Mouse (Mus musculus) myocyte (in vitro differentiated cells): Measurements from ENCODE around the gene Pin1rt1. TPM values are rescaled to one million over a fixed set of nuclear protein-coding genes. Genes with fewer than 3 reads are reported as not detected.

Source experiments
- H3K27me3 ChIP-seq: one replicate; pipeline ENCODE4 v1.6.1; 2011; ENCODE audit not compliant: control insufficient read depth, insufficient read depth, insufficient read length
- H3K36me3 ChIP-seq: one replicate; pipeline ENCODE4 v1.6.1; 2011; ENCODE audit not compliant: control insufficient read depth, insufficient read depth
- H3K4me2 ChIP-seq: one replicate; pipeline ENCODE4 v1.6.1; 2011; ENCODE audit warnings: low read depth, control low read depth
- H3K4me3 ChIP-seq: one replicate; pipeline ENCODE4 v1.5.1; 2011; ENCODE audit warnings: mild to moderate bottlenecking, control low read depth, moderate library complexity
- H3K79me2 ChIP-seq: one replicate; pipeline ENCODE4 v1.6.1; 2011; ENCODE audit not compliant: control insufficient read depth, insufficient read depth
- H3ac ChIP-seq: one replicate; pipeline ENCODE4 v1.6.1; 2011; ENCODE audit not compliant: control insufficient read depth, insufficient read length
- CEBPB ChIP-seq: IDR thresholded peaks from 2 replicates; pipeline ENCODE4 v1.6.1; 2011; ENCODE audit warnings: mild to moderate bottlenecking, moderate library complexity; ENCODE audit not compliant: poor library complexity, insufficient read depth, severe bottlenecking
- E2F4 ChIP-seq: IDR thresholded peaks from one replicate; pipeline ENCODE4 v1.6.1; 2011; ENCODE audit warnings: mild to moderate bottlenecking, control low read depth, moderate library complexity; ENCODE audit not compliant: insufficient read depth
- MAX ChIP-seq: IDR thresholded peaks from one replicate; pipeline ENCODE4 v1.6.1; 2011; ENCODE audit warnings: low read depth, mild to moderate bottlenecking, control low read depth
- MYOD1 ChIP-seq, 3 experiments: IDR thresholded peaks; one replicate each; pipeline ENCODE4 v1.6.1; 2011; ENCODE audit warnings: control low read depth in 2 of 3, low read depth in 2 of 3, mild to moderate bottlenecking in 2 of 3, moderate library complexity in 1 of 3; ENCODE audit not compliant: insufficient read length in 2 of 3, control insufficient read depth in 1 of 3
- MYOG ChIP-seq, 3 experiments: IDR thresholded peaks; one replicate each; pipeline ENCODE4 v1.6.1; 2011; ENCODE audit warnings: control low read depth in 2 of 3, low read depth in 2 of 3, mild to moderate bottlenecking in 2 of 3; ENCODE audit not compliant: insufficient read length in 2 of 3, control insufficient read depth in 1 of 3, insufficient read depth in 1 of 3
- POLR2A ChIP-seq: IDR thresholded peaks from one replicate; pipeline ENCODE4 v1.6.1; 2011; ENCODE audit warnings: low read depth, mild to moderate bottlenecking, control low read depth, moderate library complexity; ENCODE audit not compliant: insufficient read length
- POLR2AphosphoS2 ChIP-seq: IDR thresholded peaks from one replicate; pipeline ENCODE4 v1.6.1; 2011; ENCODE audit warnings: low read depth, control low read depth; ENCODE audit not compliant: insufficient read length
- REST ChIP-seq: IDR thresholded peaks from one replicate; pipeline ENCODE4 v1.6.1; 2011; ENCODE audit warnings: mild to moderate bottlenecking, control low read depth, moderate library complexity; ENCODE audit not compliant: insufficient read depth, insufficient read length
- SRF ChIP-seq: IDR thresholded peaks from one replicate; pipeline ENCODE4 v1.6.1; 2011; ENCODE audit warnings: low read depth; ENCODE audit not compliant: control insufficient read depth, insufficient read length
- TCF12 ChIP-seq: IDR thresholded peaks from one replicate; pipeline ENCODE4 v1.6.1; 2011; ENCODE audit warnings: mild to moderate bottlenecking, control low read depth; ENCODE audit not compliant: poor library complexity, insufficient read depth, severe bottlenecking
- TCF3 ChIP-seq: IDR thresholded peaks from one replicate; pipeline ENCODE4 v1.6.1; 2011; ENCODE audit warnings: low read depth, control low read depth; ENCODE audit not compliant: insufficient read length
- USF1 ChIP-seq: IDR thresholded peaks from one replicate; pipeline ENCODE4 v1.6.1; 2011; ENCODE audit warnings: low read depth, mild to moderate bottlenecking, control low read depth, moderate library complexity
- polyA plus RNA-seq: library from polyadenylated mRNA; unstranded; fragments of >200 nt; fragmentation: generic; extraction: Trizol; gene quantifications from one replicate; pipeline ENCODE4 v1.2.1, GENCODE M21; 2012; ENCODE audit warnings: missing spikeins

Gene Pin1rt1
- polyA plus RNA-seq, result not detected

- Histone ChIP-seq H3K36me3 (no peaks in the 10 kb centered on the region), H3ac (no peak within 1 kb of the TSS), H3K4me2 (no peak within 1 kb of the TSS), H3K27me3 (no peaks in the 10 kb centered on the region), H3K4me3 (no peak within 1 kb of the TSS), H3K79me2 (no peaks in the 10 kb centered on the region)
- no peak for TF ChIP-seq TCF12
- no peak for TF ChIP-seq POLR2AphosphoS2
- no peak for TF ChIP-seq MYOD1 (IDR thresholded peaks at IDR 0.05; ENCODE audit: control insufficient read depth in 1 of 3, insufficient read length in 2 of 3, low read depth in 2 of 3)
- TF ChIP-seq SRF, result no peak
- TF ChIP-seq USF1, result no peak
- TF ChIP-seq CEBPB, result no peak
- TF ChIP-seq TCF3, result no peak
- TF ChIP-seq E2F4, result no peak
- TF ChIP-seq MAX, result no peak
- no peak for TF ChIP-seq MYOG (IDR thresholded peaks at IDR 0.05; ENCODE audit: control insufficient read depth in 1 of 3, insufficient read depth in 1 of 3, insufficient read length in 2 of 3, low read depth in 2 of 3)
- no peak for TF ChIP-seq REST
- TF ChIP-seq POLR2A, result no peak
Observed at GRCm38 (mm10) chr2:104716279-104716678, at the start of gene Pin1rt1. Gene Pin1rt1, minus strand, starts transcription at chr2:104716379.

GRCm38 (mm10) chr2:104764018-104764417 is 47.8 kb upstream of the Pin1rt1 start:
- Histone ChIP-seq H3K4me2 (no peak overlapping the region), H3K27me3 (no peaks in the 10 kb centered on the region), H3K36me3 (peaks cover 7% of the 10 kb centered on the region), H3K4me3 (no peak overlapping the region), H3K79me2 (no peaks in the 10 kb centered on the region), H3ac (no peak overlapping the region)
- TF ChIP-seq CEBPB (no peak), E2F4 (no peak), MAX (no peak), MYOG (IDR thresholded peaks at IDR 0.05; ENCODE audit: control insufficient read depth in 1 of 3, insufficient read depth in 1 of 3, insufficient read length in 2 of 3, low read depth in 2 of 3) (no peak), USF1 (no peak)

- H3K36me3 ChIP-seq, result peaks cover 7% of the 10 kb centered on the region
- no peaks in the 10 kb centered on the region for H3K27me3 ChIP-seq
- peak overlapping the region; percentile 56 for H3K4me2 ChIP-seq
- no peak overlapping the region for H3K4me3 ChIP-seq
- H3ac ChIP-seq, result no peak overlapping the region
- TF ChIP-seq POLR2AphosphoS2 (no peak), SRF (no peak), MYOD1 (IDR thresholded peaks at IDR 0.05; ENCODE audit: control insufficient read depth in 1 of 3, insufficient read length in 2 of 3, low read depth in 2 of 3) (no peak), CEBPB (no peak), MYOG (IDR thresholded peaks at IDR 0.05; ENCODE audit: control insufficient read depth in 1 of 3, insufficient read depth in 1 of 3, insufficient read length in 2 of 3, low read depth in 2 of 3) (no peak)
- H3K79me2 ChIP-seq, result no peaks in the 10 kb centered on the region
Observed at GRCm38 (mm10) chr2:104763134-104763703, 47.0 kb upstream of the Pin1rt1 start.

GRCm38 (mm10) chr2:104750611-104751010 is 34.4 kb upstream of the Pin1rt1 start:
- Histone ChIP-seq H3K4me2 (no peak overlapping the region), H3ac (no peak overlapping the region)

GRCm38 (mm10) chr2:104748652-104749183 is 32.5 kb upstream of the Pin1rt1 start:
- Histone ChIP-seq H3K36me3 (no peaks in the 10 kb centered on the region), H3K4me3 (no peak overlapping the region), H3ac (no peak overlapping the region), H3K27me3 (no peaks in the 10 kb centered on the region), H3K4me2 (no peak overlapping the region), H3K79me2 (no peaks in the 10 kb centered on the region)
- TF ChIP-seq REST, result no peak
- no peak for TF ChIP-seq E2F4
- no peak for TF ChIP-seq SRF
- TF ChIP-seq MYOD1 (IDR thresholded peaks at IDR 0.05; ENCODE audit: control insufficient read depth in 1 of 3, insufficient read length in 2 of 3, low read depth in 2 of 3), result no peak
- TF ChIP-seq MAX, result no peak
- TF ChIP-seq POLR2AphosphoS2, result no peak
- TF ChIP-seq POLR2A, result no peak
- no peak for TF ChIP-seq MYOG (IDR thresholded peaks at IDR 0.05; ENCODE audit: control insufficient read depth in 1 of 3, insufficient read depth in 1 of 3, insufficient read length in 2 of 3, low read depth in 2 of 3)
- TF ChIP-seq TCF3, result no peak
- TF ChIP-seq TCF12, result no peak
- no peak for TF ChIP-seq USF1
- no peak for TF ChIP-seq CEBPB

More at GRCm38 (mm10) chr2:104750611-104751010, 34.4 kb upstream of the Pin1rt1 start:
- Histone ChIP-seq H3K27me3 (no peaks in the 10 kb centered on the region), H3K4me3 (no peak overlapping the region), H3K36me3 (peaks cover 1% of the 10 kb centered on the region), H3K79me2 (no peaks in the 10 kb centered on the region)
- no peak for TF ChIP-seq USF1
- TF ChIP-seq CEBPB, result no peak
- no peak for TF ChIP-seq MAX
- no peak for TF ChIP-seq MYOD1 (IDR thresholded peaks at IDR 0.05; ENCODE audit: control insufficient read depth in 1 of 3, insufficient read length in 2 of 3, low read depth in 2 of 3)
- TF ChIP-seq MYOG (IDR thresholded peaks at IDR 0.05; ENCODE audit: control insufficient read depth in 1 of 3, insufficient read depth in 1 of 3, insufficient read length in 2 of 3, low read depth in 2 of 3), result no peak
- TF ChIP-seq E2F4, result no peak
- no peak for TF ChIP-seq POLR2AphosphoS2
- TF ChIP-seq REST, result no peak
- TF ChIP-seq POLR2A, result no peak
